Mouse (Mus musculus) C2C12 (cell line): Measurements from ENCODE around the gene Esrra.

Source experiments
- CEBPB ChIP-seq: IDR thresholded peaks from one replicate; pipeline ENCODE4 v1.6.1; 2011; ENCODE audit warnings: low read depth, mild to moderate bottlenecking, control low read depth, moderate library complexity
- CTCF ChIP-seq: IDR thresholded peaks from one replicate; pipeline ENCODE4 v1.5.1; 2011; ENCODE audit not compliant: control insufficient read depth, insufficient read depth, insufficient read length
- MAX ChIP-seq: IDR thresholded peaks from one replicate; pipeline ENCODE4 v1.6.1; 2011; ENCODE audit warnings: mild to moderate bottlenecking, control low read depth
- MYOD1 ChIP-seq: IDR thresholded peaks from one replicate; pipeline ENCODE4 v1.6.1; 2011; ENCODE audit warnings: low read depth; ENCODE audit not compliant: control insufficient read depth, insufficient read length
- USF1 ChIP-seq: IDR thresholded peaks from one replicate; pipeline ENCODE4 v1.6.1; 2011; ENCODE audit warnings: low read depth, mild to moderate bottlenecking, control low read depth, moderate library complexity

GRCm38 (mm10) chr19:6934195-6934977, 12.8 kb upstream of the Esrra start, which contains the start of gene Kcnk4:
- TF ChIP-seq CTCF: no peak
- no peak for TF ChIP-seq USF1
- no peak for TF ChIP-seq MYOD1
- no peak for TF ChIP-seq MAX
- no peak for TF ChIP-seq CEBPB
